Mouse (Mus musculus) cortical plate, adult 2 months (tissue): ENCODE data around the gene Tbc1d10a. TPM values are rescaled to one million over a fixed set of nuclear protein-coding genes. Genes with fewer than 3 reads are reported as not detected.

Experiments used
- H3K27ac ChIP-seq: fragments of 200-500 bp; 2 replicates; pipeline ENCODE4 v1.5.1; 2012; ENCODE audit warnings: low read length, control low read depth, inconsistent platforms; ENCODE audit not compliant: insufficient read depth
- H3K4me1 ChIP-seq: fragments of 200-500 bp; 2 replicates; pipeline ENCODE4 v1.6.1; 2011; ENCODE audit warnings: low read length; ENCODE audit not compliant: control insufficient read depth, insufficient read depth
- H3K4me3 ChIP-seq: fragments of 200-500 bp; 2 replicates; pipeline ENCODE4 v1.5.1; 2011; ENCODE audit warnings: mild to moderate bottlenecking, low read length, control low read depth; ENCODE audit not compliant: insufficient read depth
- CTCF ChIP-seq: fragments of 200-500 bp; IDR thresholded peaks from 2 replicates; pipeline ENCODE4 v1.5.1; 2011; ENCODE audit warnings: mild to moderate bottlenecking, control low read depth, low read length; ENCODE audit not compliant: insufficient read depth; ENCODE audit errors: extremely low read depth
- POLR2A ChIP-seq: fragments of 200-500 bp; IDR thresholded peaks from 2 replicates; pipeline ENCODE4 v1.6.1; 2011; ENCODE audit warnings: mild to moderate bottlenecking, low read length, control low read depth; ENCODE audit not compliant: insufficient read depth; ENCODE audit errors: extremely low read depth
- polyA plus RNA-seq: library from polyadenylated mRNA; depleted of rRNA; stranded (reverse); fragments of >200 nt; gene quantifications from 2 replicates; pipeline ENCODE4 v1.2.3, GENCODE M21; 2012

The Tbc1d10a gene
- polyA plus RNA-seq, 1 experiment: 49.6 TPM

DNA sequence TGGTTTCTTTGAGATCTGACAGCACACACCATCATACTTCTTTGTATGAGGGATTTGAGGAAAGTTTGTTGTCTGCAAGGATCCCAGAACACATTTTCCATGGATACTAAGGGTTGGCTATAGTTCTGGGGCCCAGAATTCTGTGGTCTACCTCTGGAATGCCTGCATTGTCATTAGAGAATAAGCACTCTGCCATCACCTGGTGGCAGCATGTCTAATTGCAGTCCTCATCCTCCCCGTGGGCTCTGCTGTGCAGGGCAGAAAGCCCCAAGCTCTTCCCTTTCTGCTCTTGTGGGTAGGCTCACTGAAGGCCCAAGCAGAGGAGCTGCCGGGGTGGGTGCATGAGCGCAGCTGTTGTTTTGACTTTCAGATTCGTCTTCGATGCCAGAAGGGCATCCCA lies 23.0 kb downstream of the Tbc1d10a start:
- Histone ChIP-seq H3K4me1 (peaks cover 2% of the 10 kb centered on the region; the same call in 1 of the 2 replicates), H3K27ac (no peak overlapping the region), H3K4me3 (no peak overlapping the region)
- TF ChIP-seq CTCF: no peak
- no peak for TF ChIP-seq POLR2A

DNA sequence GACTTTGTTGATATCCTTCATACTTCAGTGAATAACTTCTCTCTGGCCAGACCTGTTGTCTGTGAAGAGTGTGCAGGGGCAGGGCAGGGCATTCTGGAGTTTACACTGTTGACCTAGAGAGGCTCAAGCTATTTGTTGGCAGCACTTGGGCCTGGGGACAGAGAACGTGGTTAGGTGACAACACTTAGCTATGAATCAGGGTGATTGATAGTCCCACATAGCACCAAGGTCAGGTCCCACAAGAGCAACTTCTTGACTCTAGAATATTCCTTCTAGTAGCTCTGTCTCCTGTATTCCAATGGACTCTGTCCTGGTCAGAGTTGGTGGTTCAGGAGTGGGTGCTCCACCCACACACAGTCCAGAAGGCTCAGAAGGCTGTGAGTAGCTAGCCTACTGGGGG lies 24.2 kb downstream of the Tbc1d10a start:
- Histone ChIP-seq H3K27ac (no peak overlapping the region), H3K4me3 (no peak overlapping the region), H3K4me1 (no peaks in the 10 kb centered on the region; the same call in 1 of the 2 replicates)
- no peak for TF ChIP-seq POLR2A
- TF ChIP-seq CTCF: no peak

DNA sequence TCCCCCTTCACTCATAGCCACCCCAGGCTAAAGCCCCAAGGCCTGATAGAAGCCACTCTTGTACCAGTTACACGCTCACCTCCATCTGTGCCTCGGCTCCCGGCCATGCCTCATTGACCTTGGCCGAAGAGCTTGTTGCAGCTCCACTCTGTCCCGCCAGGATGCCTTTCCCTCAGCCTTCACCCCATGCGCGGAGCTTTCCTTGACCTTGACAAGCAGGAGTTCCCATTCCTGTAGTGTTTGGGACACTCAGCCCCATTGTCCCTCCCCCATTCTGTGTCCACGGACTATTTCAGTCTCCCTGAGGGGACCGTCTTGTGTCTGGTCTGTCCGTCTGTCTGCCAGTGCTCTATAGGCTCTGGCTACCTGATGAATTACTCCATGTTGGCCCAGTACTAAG lies 26.5 kb downstream of the Tbc1d10a start:
- no peak overlapping the region for H3K4me3 ChIP-seq
- no peak overlapping the region for H3K27ac ChIP-seq
- H3K4me1 ChIP-seq: no peaks in the 10 kb centered on the region
- no peak for TF ChIP-seq POLR2A
- TF ChIP-seq CTCF: no peak

DNA sequence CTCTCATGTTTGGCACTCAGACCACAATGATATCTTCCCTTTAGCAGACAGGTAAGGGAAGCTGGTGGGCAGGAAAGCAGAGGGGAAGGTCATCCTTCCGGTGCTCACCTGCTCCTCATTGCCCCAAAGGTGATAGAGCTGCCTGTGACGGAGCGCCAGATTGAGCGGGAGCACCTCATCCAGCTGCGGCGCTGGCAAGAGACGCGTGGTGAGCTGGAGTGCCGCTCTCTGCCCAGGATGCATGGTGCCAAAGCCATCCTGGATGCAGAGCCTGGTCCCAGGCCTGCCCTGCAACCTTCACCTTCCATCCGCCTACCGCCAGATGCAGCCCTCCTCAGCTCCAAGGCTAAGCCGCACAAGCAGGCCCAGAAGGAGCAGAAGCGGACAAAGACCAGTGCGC lies 28.0 kb downstream of the Tbc1d10a start:
- no peaks in the 10 kb centered on the region for H3K4me1 ChIP-seq
- no peak overlapping the region for H3K27ac ChIP-seq
- TF ChIP-seq CTCF: no peak
- no peak for TF ChIP-seq POLR2A
- no peak overlapping the region for H3K4me3 ChIP-seq

- Histone ChIP-seq H3K27ac (no peak overlapping the region), H3K4me1 (no peaks in the 10 kb centered on the region), H3K4me3 (no peak overlapping the region)
- no peak for TF ChIP-seq CTCF
- no peak for TF ChIP-seq POLR2A
Measured at GRCm38 (mm10) chr11:4215061-4215460, 28.5 kb downstream of the Tbc1d10a start.

GRCm38 (mm10) chr11:4216248-4217000 lies 29.8 kb downstream of the Tbc1d10a start:
- no peaks in the 10 kb centered on the region for H3K4me1 ChIP-seq
- no peak overlapping the region for H3K4me3 ChIP-seq
- TF ChIP-seq POLR2A: no peak
- no peak for TF ChIP-seq CTCF
- peak overlapping the region; percentile 67 for H3K27ac ChIP-seq

DNA sequence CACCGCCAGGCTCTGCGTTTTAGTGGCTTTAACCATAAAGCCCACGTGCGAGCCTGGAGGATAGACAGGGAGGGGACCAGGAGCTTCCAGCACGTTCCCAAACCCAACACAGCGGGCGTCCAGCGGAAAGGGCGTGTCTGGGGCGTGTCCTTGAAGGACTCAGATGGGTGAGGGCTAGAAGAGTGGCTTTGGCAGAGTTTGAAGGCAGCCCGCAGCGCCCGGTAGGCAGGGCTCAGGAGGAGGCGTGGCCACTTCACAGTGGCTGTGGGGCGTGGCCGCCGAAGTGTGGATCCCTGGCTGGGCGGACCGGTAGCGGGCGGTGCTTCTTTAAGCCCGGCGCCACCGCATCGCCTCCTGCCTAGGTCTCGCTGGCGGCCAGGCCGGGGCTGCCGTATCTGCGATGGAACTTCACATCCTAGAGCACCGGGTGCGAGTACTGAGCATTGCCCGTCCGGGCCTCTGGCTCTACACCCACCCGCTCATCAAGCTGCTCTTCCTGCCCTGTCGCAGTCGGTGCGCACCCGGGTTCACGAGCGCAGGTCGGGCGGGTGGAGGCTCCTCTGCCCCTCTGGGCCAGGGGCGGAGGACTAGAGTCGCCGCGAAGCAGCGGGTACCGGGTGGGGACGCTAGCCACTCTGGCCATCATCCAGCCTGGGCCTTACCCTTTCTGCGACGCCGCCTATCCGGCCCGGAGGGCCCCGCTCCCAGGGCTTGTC lies 31.5 kb downstream of the Tbc1d10a start, which contains the start of gene Castor1:
Castor1 (plus strand) TSS at position 312 of the 716 bp plus-strand sequence.
- Histone ChIP-seq H3K4me1 (no peaks in the 10 kb centered on the region), H3K4me3 (peak within 1 kb of the TSS; percentile 18), H3K27ac (peak within 1 kb of the TSS; percentile 89)
- TF ChIP-seq CTCF (no peak), POLR2A (0 out of 2 replicates have a peak, but pooled peaks have one; percentile 17)

- Histone ChIP-seq H3K4me3 (peak overlapping the region; percentile 18; the same call in 1 of the 2 replicates), H3K27ac (peak overlapping the region; percentile 89), H3K4me1 (no peaks in the 10 kb centered on the region)
- no peak for TF ChIP-seq POLR2A
- TF ChIP-seq CTCF: no peak
Measured at GRCm38 (mm10) chr11:4218637-4219036, 32.0 kb downstream of the Tbc1d10a start.

- peak; percentile 97 for TF ChIP-seq CTCF
- no peak for TF ChIP-seq POLR2A
- Histone ChIP-seq H3K27ac (no peak overlapping the region), H3K4me1 (no peaks in the 10 kb centered on the region), H3K4me3 (no peak overlapping the region)
Measured at GRCm38 (mm10) chr11:4219317-4219751, 32.7 kb downstream of the Tbc1d10a start.
